Mouse (Mus musculus) hindbrain, embryonic 15.5 days (tissue): ENCODE results near the gene Whrn. TPM values are rescaled to one million over a fixed set of nuclear protein-coding genes. Genes with fewer than 3 reads are reported as not detected.

ENCODE experiments used
- ATAC-seq: fragments of 200-750 bp; cut with Nextera tagmentation; 2 replicates; pipeline ENCODE4 v1.8.0; 2017; ENCODE audit warnings: low read depth, moderate number of reproducible peaks, moderate TSS enrichment; ENCODE audit not compliant: low FRiP score
- H3K27ac ChIP-seq: fragments of 300-500 bp; sonication (generic); replicated peaks from 2 replicates; pipeline ENCODE4 v1.5.1; 2015; ENCODE audit warnings: mild to moderate bottlenecking, inconsistent platforms
- H3K27me3 ChIP-seq: fragments of 300-500 bp; sonication (generic); 2 replicates; pipeline ENCODE4 v1.6.1; 2015; ENCODE audit warnings: control low read depth, inconsistent platforms
- H3K36me3 ChIP-seq: fragments of 300-500 bp; sonication (generic); 2 replicates; pipeline ENCODE4 v1.6.1; 2015; ENCODE audit warnings: control low read depth, inconsistent platforms
- H3K4me1 ChIP-seq: fragments of 300-500 bp; sonication (generic); replicated peaks from 2 replicates; pipeline ENCODE4 v1.6.1; 2015; ENCODE audit warnings: control low read depth, inconsistent platforms
- H3K4me2 ChIP-seq: fragments of 300-500 bp; sonication (generic); 2 replicates; pipeline ENCODE4 v1.6.1; 2015; ENCODE audit warnings: moderate library complexity, mild to moderate bottlenecking, inconsistent platforms
- H3K4me3 ChIP-seq: fragments of 300-500 bp; sonication (generic); 2 replicates; pipeline ENCODE4 v1.5.1; 2015; ENCODE audit warnings: mild to moderate bottlenecking, inconsistent platforms
- H3K9ac ChIP-seq: fragments of 300-500 bp; sonication (generic); 2 replicates; pipeline ENCODE4 v1.6.1; 2015; ENCODE audit warnings: inconsistent platforms
- H3K9me3 ChIP-seq: fragments of 300-500 bp; sonication (generic); 2 replicates; pipeline ENCODE4 v1.6.1; 2016; ENCODE audit warnings: control low read depth, inconsistent platforms
- WGBS: fragments of 180-500 bp; shearing (Covaris S2); methylation state at CpG from one replicate; pipeline ENCODE4 v1.1.7; 2015; 5-methylcytosine and 5-hydroxymethylcytosine counted together
- polyA plus RNA-seq: library from polyadenylated mRNA; unstranded; fragments of >200 nt; fragmentation: Nextera tagmentation; extraction: Ambion mirVana; gene quantifications from 2 replicates; pipeline ENCODE4 v1.2.1, GENCODE M21; 2015

Gene Whrn
- polyA plus RNA-seq, 1 experiment from 2014 or later = 7.1 TPM

- ATAC-seq = no peak
These were observed 18.7 kb upstream of the Whrn start for GRCm38 (mm10) chr4:63514454-63514984.

GRCm38 (mm10) chr4:63512921-63513320, 17.1 kb upstream of the Whrn start:
- 90% methylated on average over 2 of the region's 2 CpGs for WGBS
- no peak for ATAC-seq
- Histone ChIP-seq H3K9ac (no peak overlapping the region), H3K36me3 (no peaks in the 10 kb centered on the region), H3K4me1 (no peaks in the 10 kb centered on the region; the same call in 1 of the 2 replicates), H3K27ac (no peak overlapping the region), H3K4me2 (no peak overlapping the region), H3K9me3 (no peaks in the 10 kb centered on the region), H3K27me3 (no peaks in the 10 kb centered on the region), H3K4me3 (no peak overlapping the region)

More at GRCm38 (mm10) chr4:63514454-63514984, 18.7 kb upstream of the Whrn start:
- no peak overlapping the region for H3K4me2 ChIP-seq
- H3K9ac ChIP-seq = no peak overlapping the region
- no peaks in the 10 kb centered on the region for H3K27me3 ChIP-seq
- H3K4me3 ChIP-seq = no peak overlapping the region
- WGBS = 72% methylated on average over 4 of the region's 4 CpGs
- H3K4me1 ChIP-seq = no peaks in the 10 kb centered on the region; the same call in 1 of the 2 replicates
- H3K9me3 ChIP-seq = no peaks in the 10 kb centered on the region
- no peaks in the 10 kb centered on the region for H3K36me3 ChIP-seq
- no peak overlapping the region for H3K27ac ChIP-seq

GRCm38 (mm10) chr4:63508232-63508631, 12.4 kb upstream of the Whrn start:
- Histone ChIP-seq H3K4me1 (no peaks in the 10 kb centered on the region), H3K36me3 (no peaks in the 10 kb centered on the region), H3K4me3 (no peak overlapping the region), H3K9ac (no peak overlapping the region), H3K27me3 (no peaks in the 10 kb centered on the region), H3K4me2 (no peak overlapping the region), H3K9me3 (no peaks in the 10 kb centered on the region), H3K27ac (no peak overlapping the region)
- WGBS = 24% methylated on average over 4 of the region's 4 CpGs
- no peak for ATAC-seq

- ATAC-seq = no peak
- Histone ChIP-seq H3K9ac (no peak overlapping the region), H3K4me2 (no peak overlapping the region), H3K27ac (no peak overlapping the region), H3K9me3 (no peaks in the 10 kb centered on the region), H3K4me3 (no peak overlapping the region), H3K36me3 (no peaks in the 10 kb centered on the region), H3K4me1 (no peaks in the 10 kb centered on the region), H3K27me3 (no peaks in the 10 kb centered on the region)
- 70% methylated on average over 5 of the region's 5 CpGs for WGBS
These were observed 11.7 kb upstream of the Whrn start for GRCm38 (mm10) chr4:63507478-63507877.

GRCm38 (mm10) chr4:63503949-63504348, 8.2 kb upstream of the Whrn start:
- no peak for ATAC-seq

GRCm38 (mm10) chr4:63501050-63501449, 5.3 kb upstream of the Whrn start:
- H3K27ac ChIP-seq = no peak overlapping the region
- H3K4me1 ChIP-seq = peaks cover 5% of the 10 kb centered on the region
- H3K4me3 ChIP-seq = no peak overlapping the region
- H3K9me3 ChIP-seq = no peaks in the 10 kb centered on the region
- no peak overlapping the region for H3K9ac ChIP-seq
- WGBS = 73% methylated on average over 5 of the region's 5 CpGs
- H3K27me3 ChIP-seq = no peaks in the 10 kb centered on the region
- ATAC-seq = no peak
- no peaks in the 10 kb centered on the region for H3K36me3 ChIP-seq
- H3K4me2 ChIP-seq = no peak overlapping the region

More at GRCm38 (mm10) chr4:63503949-63504348, 8.2 kb upstream of the Whrn start:
- Histone ChIP-seq H3K4me2 (no peak overlapping the region), H3K9ac (no peak overlapping the region), H3K27ac (no peak overlapping the region), H3K4me1 (no peaks in the 10 kb centered on the region), H3K4me3 (no peak overlapping the region), H3K27me3 (no peaks in the 10 kb centered on the region), H3K9me3 (no peaks in the 10 kb centered on the region), H3K36me3 (no peaks in the 10 kb centered on the region)
- 73% methylated on average over 5 of the region's 5 CpGs for WGBS

GRCm38 (mm10) chr4:63498346-63498745, 2.6 kb upstream of the Whrn start:
- Histone ChIP-seq H3K4me3 (no peak overlapping the region), H3K9me3 (no peaks in the 10 kb centered on the region), H3K4me1 (peaks cover 31% of the 10 kb centered on the region), H3K9ac (no peak overlapping the region), H3K4me2 (no peak overlapping the region), H3K27me3 (peaks cover 6% of the 10 kb centered on the region; the same call in 1 of the 2 replicates), H3K27ac (no peak overlapping the region), H3K36me3 (no peaks in the 10 kb centered on the region)
- 33% methylated on average over 3 of the region's 3 CpGs for WGBS
- no peak for ATAC-seq

- ATAC-seq = peak; percentile 12; the same call in 1 of the 2 replicates
These were observed 521 bp upstream of the Whrn start for GRCm38 (mm10) chr4:63496312-63496711.

GRCm38 (mm10) chr4:63494967-63495914, 550 bp downstream of the Whrn start:
- peaks cover 45% of the 10 kb centered on the region for H3K4me1 ChIP-seq
- H3K27ac ChIP-seq = no peak overlapping the region; the same call in 1 of the 2 replicates
- H3K36me3 ChIP-seq = no peaks in the 10 kb centered on the region
- WGBS = under 1% methylated on average over 104 of the region's 107 CpGs
- ATAC-seq = peak; percentile 60
- H3K27me3 ChIP-seq = peaks cover 6% of the 10 kb centered on the region; the same call in 1 of the 2 replicates
- peak overlapping the region; percentile 92 for H3K4me2 ChIP-seq
- H3K4me3 ChIP-seq = peak overlapping the region; percentile 71
- peak overlapping the region; percentile 55 for H3K9ac ChIP-seq
- no peaks in the 10 kb centered on the region for H3K9me3 ChIP-seq

More at GRCm38 (mm10) chr4:63496312-63496711, 521 bp upstream of the Whrn start:
- WGBS = 12% methylated on average over 6 of the region's 6 CpGs
- Histone ChIP-seq H3K36me3 (no peaks in the 10 kb centered on the region), H3K4me1 (peaks cover 42% of the 10 kb centered on the region), H3K4me2 (peak overlapping the region; percentile 92), H3K27me3 (peaks cover 6% of the 10 kb centered on the region; the same call in 1 of the 2 replicates), H3K9ac (peak overlapping the region; percentile 39), H3K4me3 (peak overlapping the region; percentile 71), H3K9me3 (no peaks in the 10 kb centered on the region), H3K27ac (no peak overlapping the region)

GRCm38 (mm10) chr4:63494401-63494966, 1.3 kb downstream of the Whrn start:
- Histone ChIP-seq H3K27me3 (peaks cover 6% of the 10 kb centered on the region; the same call in 1 of the 2 replicates), H3K4me1 (peaks cover 45% of the 10 kb centered on the region), H3K4me3 (peak overlapping the region; percentile 71), H3K9ac (peak overlapping the region; percentile 55), H3K27ac (no peak overlapping the region), H3K4me2 (peak overlapping the region; percentile 92), H3K36me3 (no peaks in the 10 kb centered on the region), H3K9me3 (no peaks in the 10 kb centered on the region)
- ATAC-seq = no peak
- 3% methylated on average over 43 of the region's 43 CpGs for WGBS

GRCm38 (mm10) chr4:63493351-63494121, 2.3 kb downstream of the Whrn start:
- H3K36me3 ChIP-seq = no peaks in the 10 kb centered on the region
- 39% methylated on average over 9 of the region's 9 CpGs for WGBS
- no peak for ATAC-seq

More at GRCm38 (mm10) chr4:63493351-63494121, 2.3 kb downstream of the Whrn start:
- peak overlapping the region; percentile 71 for H3K4me3 ChIP-seq
- no peak overlapping the region for H3K27ac ChIP-seq
- no peaks in the 10 kb centered on the region for H3K9me3 ChIP-seq
- H3K9ac ChIP-seq = no peak overlapping the region
- H3K27me3 ChIP-seq = peaks cover 6% of the 10 kb centered on the region; the same call in 1 of the 2 replicates
- H3K4me2 ChIP-seq = peak overlapping the region; percentile 92
- peaks cover 45% of the 10 kb centered on the region for H3K4me1 ChIP-seq
